Mouse (Mus musculus) liver, postnatal 0 days (tissue): Measurements from ENCODE around the gene Bend3.

ENCODE experiments used
- CTCF ChIP-seq: sonication (generic); IDR thresholded peaks from 2 replicates; pipeline ENCODE4 v1.5.1; 2016; ENCODE audit warnings: antibody characterized with exemption, low read depth
- EP300 ChIP-seq: IDR thresholded peaks from 2 replicates; pipeline ENCODE4 v1.6.1; 2016; ENCODE audit warnings: antibody characterized with exemption, low read depth, mild to moderate bottlenecking

DNA sequence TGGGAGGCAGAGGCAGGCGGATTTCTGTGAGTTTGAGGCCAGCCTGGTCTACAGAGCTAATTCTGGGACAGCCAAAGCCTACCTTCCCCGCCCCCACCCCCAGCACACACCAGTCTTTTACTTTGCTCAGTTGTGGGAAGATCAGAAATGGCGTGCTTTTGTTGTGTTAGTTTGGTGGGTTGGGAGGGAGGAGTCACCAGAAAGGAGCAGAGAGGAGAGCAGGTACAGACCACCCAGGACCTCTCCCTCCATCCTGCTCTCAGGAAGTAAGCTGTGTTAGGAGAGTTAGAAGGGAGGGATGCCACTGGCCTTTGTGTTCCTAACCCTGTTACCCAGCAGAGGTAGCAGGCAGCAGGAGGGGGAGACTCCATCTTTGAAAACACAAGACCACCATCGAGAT lies 28.4 kb downstream of the Bend3 start:
- TF ChIP-seq CTCF (no peak), EP300 (no peak)
